25 mouse cellular contexts compared by ENCODE assay signal in the genomic region with DNA sequence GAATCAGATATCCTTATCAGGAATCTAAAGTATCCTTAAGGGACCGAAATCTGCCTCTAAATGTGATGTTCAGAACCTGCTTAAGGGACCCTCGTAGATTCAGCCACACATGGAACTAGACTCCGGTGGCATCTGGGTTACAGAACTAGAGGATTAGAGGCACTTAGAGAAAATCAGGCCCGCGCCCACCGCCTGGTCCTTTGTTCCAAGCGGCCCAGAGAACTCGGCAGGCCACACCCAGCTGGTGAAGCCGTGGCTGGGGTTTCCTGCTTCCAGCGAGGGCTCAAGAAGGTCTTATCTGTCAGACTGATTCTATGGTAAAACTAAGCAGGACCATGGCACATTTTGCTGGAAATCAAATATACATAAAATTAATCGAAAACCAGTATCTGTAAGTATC. TPM values are rescaled to one million over a fixed set of nuclear protein-coding genes. Genes with fewer than 3 reads are reported as not detected.
DNase-seq lines count a peak whose midpoint lies in the region; ATAC-seq and TF ChIP-seq lines count a peak whose summit lies in the region.
"Had no signal": no experiment of that assay in that cellular context is flagged by ENCODE, and none has a peak within 500 bp of the region (broad histone marks: within the 10 kb centered on the region; RNA-seq: fewer than 3 reads in every experiment).

No protein-coding gene starts in this region.

- TF ChIP-seq CTCF in gastrocnemius, adult 2 months (IDR thresholded peaks at IDR 0.05), result no peak
- TF ChIP-seq CTCF in lung, postnatal 0 days (IDR thresholded peaks at IDR 0.05), result no peak
- TF ChIP-seq CTCF in stomach, postnatal 0 days (IDR thresholded peaks at IDR 0.05; ENCODE audit: low read depth), result no peak

- intact Hi-C loops in gastrocnemius, adult 2 months (cut with DNase I), result loop anchor here (5.0 kb wide), 1 partner anchor 34 kb away; no protein-coding TSS in a partner anchor

- H3K36me3 ChIP-seq in lung, postnatal 0 days (ENCODE audit: insufficient read depth, low read length), result no peaks in the 10 kb centered on the region
- no peaks in the 10 kb centered on the region for H3K36me3 ChIP-seq in embryonic facial prominence, embryonic 11.5 days (replicated peaks; ENCODE audit: control insufficient read depth, insufficient read depth, low read depth, low read length)
- no peaks in the 10 kb centered on the region for H3K36me3 ChIP-seq in stomach, postnatal 0 days (ENCODE audit: control insufficient read depth, insufficient read depth, low read length)
- H3K36me3 ChIP-seq: forebrain, embryonic 15.5 days; heart, embryonic 12.5 days; hindbrain, embryonic 10.5 days; hindbrain, embryonic 15.5 days; liver, embryonic 12.5 days; midbrain, embryonic 12.5 days; neural tube, embryonic 13.5 days had no signal

- H3K4me1 ChIP-seq in lung, postnatal 0 days (ENCODE audit: insufficient read depth, low read depth, low read length), result peaks cover 12% of the 10 kb centered on the region; the same call in 1 of the 2 replicates
- no peaks in the 10 kb centered on the region for H3K4me1 ChIP-seq in embryonic facial prominence, embryonic 11.5 days (ENCODE audit: control insufficient read depth, insufficient read depth, low read length)
- no peaks in the 10 kb centered on the region for H3K4me1 ChIP-seq in stomach, postnatal 0 days (replicated peaks; ENCODE audit: control insufficient read depth, insufficient read depth)
- H3K4me1 ChIP-seq: forebrain, embryonic 15.5 days; hindbrain, embryonic 15.5 days; liver, embryonic 12.5 days; neural tube, embryonic 13.5 days had no signal

- no peak for DNase-seq in gastrocnemius, adult 2 months
- DNase-seq in gastrocnemius, postnatal 4 days (ENCODE audit: low spot score in 2 of 2), result no peak
- DNase-seq in lung, postnatal 0 days (ENCODE audit: low spot score), result no peak
- no peak for DNase-seq in lung, postnatal 4 days
- DNase-seq in embryonic facial prominence, embryonic 11.5 days (ENCODE audit: low spot score), result peak; percentile 55
- DNase-seq in stomach, postnatal 0 days (ENCODE audit: low spot score), result peak; percentile 62
- DNase-seq in layer of hippocampus, postnatal 36 days, result no peak
- DNase-seq: adrenal gland, postnatal 10 days; cerebellum, adult 11-12 months; cerebellum, adult 9-11 months; kidney, adult 18-20 months; kidney, postnatal 4 days; left cerebral cortex, postnatal 4 days; liver, postnatal 0 days; lung, postnatal 10 days; right cerebral cortex, postnatal 25 days had no signal

- no peak for ATAC-seq in lung, postnatal 0 days
- no peak for ATAC-seq in embryonic facial prominence, embryonic 11.5 days (replicated peaks; ENCODE audit: insufficient number of reproducible peaks, low FRiP score, low TSS enrichment, low read depth)
- ATAC-seq in stomach, postnatal 0 days (ENCODE audit: low FRiP score, low TSS enrichment), result no peak
- ATAC-seq: forebrain, embryonic 15.5 days; inflammation-experienced regulatory T-cells, adult 6 months; liver, embryonic 12.5 days; liver, postnatal 0 days; Patski had no signal

- no peaks in the 10 kb centered on the region for H3K9me3 ChIP-seq in lung, postnatal 0 days (ENCODE audit: low read length)
- H3K9me3 ChIP-seq in embryonic facial prominence, embryonic 11.5 days (replicated peaks; ENCODE audit: control insufficient read depth, low read length), result no peaks in the 10 kb centered on the region
- no peaks in the 10 kb centered on the region for H3K9me3 ChIP-seq in stomach, postnatal 0 days (ENCODE audit: control insufficient read depth, low read length)
- H3K9me3 ChIP-seq: forebrain, embryonic 15.5 days; heart, embryonic 12.5 days; hindbrain, embryonic 10.5 days; hindbrain, embryonic 15.5 days; liver, embryonic 12.5 days; midbrain, embryonic 12.5 days; neural tube, embryonic 13.5 days had no signal

- H3K27me3 ChIP-seq in lung, postnatal 0 days (replicated peaks; ENCODE audit: insufficient read depth, low read length), result no peaks in the 10 kb centered on the region
- no peaks in the 10 kb centered on the region for H3K27me3 ChIP-seq in embryonic facial prominence, embryonic 11.5 days (ENCODE audit: control insufficient read depth, insufficient read depth, low read length)
- H3K27me3 ChIP-seq in stomach, postnatal 0 days (ENCODE audit: control insufficient read depth, insufficient read depth, low read length), result no peaks in the 10 kb centered on the region
- H3K27me3 ChIP-seq: forebrain, embryonic 15.5 days; heart, embryonic 12.5 days; hindbrain, embryonic 15.5 days; liver, embryonic 12.5 days; midbrain, embryonic 12.5 days; neural tube, embryonic 13.5 days; Patski had no signal

- no peak overlapping the region for H3K4me2 ChIP-seq in lung, postnatal 0 days (replicated peaks; ENCODE audit: low read depth, low read length)
- H3K4me2 ChIP-seq in embryonic facial prominence, embryonic 11.5 days (ENCODE audit: low read depth, low read length), result no peak overlapping the region
- H3K4me2 ChIP-seq in stomach, postnatal 0 days (replicated peaks; ENCODE audit: low read depth), result no peak overlapping the region
- H3K4me2 ChIP-seq: forebrain, embryonic 15.5 days; heart, embryonic 12.5 days; hindbrain, embryonic 15.5 days; liver, embryonic 12.5 days; midbrain, embryonic 12.5 days; neural tube, embryonic 13.5 days had no signal

- H3K27ac ChIP-seq in gastrocnemius, adult 2 months, result peak overlapping the region; percentile 40; the same call in 1 of the 2 replicates
- H3K27ac ChIP-seq in lung, postnatal 0 days (ENCODE audit: low read length), result 0 out of 2 replicates have a peak overlapping the region, but pooled peaks have one; percentile 32
- no peak overlapping the region for H3K27ac ChIP-seq in embryonic facial prominence, embryonic 11.5 days (replicated peaks; ENCODE audit: low read depth, low read length)
- peak overlapping the region; percentile 63 for H3K27ac ChIP-seq in stomach, postnatal 0 days (replicated peaks)
- H3K27ac ChIP-seq: forebrain, embryonic 15.5 days; hindbrain, embryonic 10.5 days; hindbrain, embryonic 15.5 days; liver, embryonic 12.5 days; midbrain, embryonic 12.5 days; neural tube, embryonic 13.5 days had no signal

- 47% methylated on average over 11 of the region's 11 CpGs for WGBS in lung, postnatal 0 days
- WGBS in embryonic facial prominence, embryonic 11.5 days, result 55% methylated on average over 11 of the region's 11 CpGs
- WGBS in stomach, postnatal 0 days, result 49% methylated on average over 11 of the region's 11 CpGs

- no peak overlapping the region for H3K9ac ChIP-seq in lung, postnatal 0 days (replicated peaks; ENCODE audit: low read depth)
- H3K9ac ChIP-seq in embryonic facial prominence, embryonic 11.5 days (replicated peaks; ENCODE audit: low read length), result no peak overlapping the region
- no peak overlapping the region for H3K9ac ChIP-seq in stomach, postnatal 0 days (ENCODE audit: low read length)
- H3K9ac ChIP-seq: forebrain, embryonic 15.5 days; heart, embryonic 12.5 days; hindbrain, embryonic 15.5 days; liver, embryonic 12.5 days; liver, postnatal 0 days; midbrain, embryonic 12.5 days; neural tube, embryonic 13.5 days had no signal

- H3K4me3 ChIP-seq in gastrocnemius, adult 2 months, result no peak overlapping the region
- no peak overlapping the region for H3K4me3 ChIP-seq in lung, postnatal 0 days (ENCODE audit: low read depth, low read length)
- no peak overlapping the region for H3K4me3 ChIP-seq in embryonic facial prominence, embryonic 11.5 days (ENCODE audit: low read depth, low read length)
- H3K4me3 ChIP-seq in stomach, postnatal 0 days (ENCODE audit: low read depth, low read length), result no peak overlapping the region
- H3K4me3 ChIP-seq: forebrain, embryonic 15.5 days; heart, embryonic 12.5 days; hindbrain, embryonic 10.5 days; hindbrain, embryonic 15.5 days; liver, embryonic 12.5 days; midbrain, embryonic 12.5 days; neural tube, embryonic 13.5 days had no signal

- TF ChIP-seq EP300 in lung, postnatal 0 days (IDR thresholded peaks at IDR 0.05), result no peak
- TF ChIP-seq EP300 in stomach, postnatal 0 days (optimal IDR thresholded peaks at IDR 0.05), result no peak

RNA-seq across cellular contexts. Expression of a gene that starts 58.3 kb away (rescaled TPM):
- total RNA-seq in gastrocnemius, adult 2 months (2021), result 10 to 100 TPM; 29.8 to 77.3 TPM
- 10 to 100 TPM; 11.0 to 15.6 TPM for total RNA-seq in gastrocnemius, postnatal 4 days (2021)
- 4.7 and 6.1 TPM in 2 replicates for polyA plus RNA-seq in lung, postnatal 0 days (2015; fragmentation: Nextera tagmentation; extraction: Ambion mirVana)
- polyA plus RNA-seq in embryonic facial prominence, embryonic 11.5 days (2014; fragmentation: Nextera tagmentation; extraction: Ambion mirVana), result 1.9 and 2.5 TPM in 2 replicates
- polyA plus RNA-seq in stomach, postnatal 0 days (2015; fragmentation: Nextera tagmentation; extraction: Ambion mirVana), result 4.3 and 5.2 TPM in 2 replicates
- 10 to 100 TPM; 74.8 to 79.2 TPM for total RNA-seq in layer of hippocampus, postnatal 36 days (2021)

Comparison
In these comparisons a context has a peak if more than half of its experiments do, and no peak if none do; other contexts are left out.
1. DNase-seq: peak in embryonic facial prominence, embryonic 11.5 days (single experiment) and stomach, postnatal 0 days (single experiment); none in gastrocnemius, adult 2 months (single experiment), gastrocnemius, postnatal 4 days (0 of 2), lung, postnatal 0 days (single experiment), lung, postnatal 4 days (0 of 2) and layer of hippocampus, postnatal 36 days (0 of 2).